Mouse (Mus musculus) lung, adult 18-20 months (tissue): Measurements from ENCODE around the gene Aloxe3.

Experiments
- DNase-seq, 2 experiments: peaks; one replicate each; pipeline ENCODE4 v3.0.0; 2022; ENCODE audit warnings: mixed read lengths in 2 of 2

The Aloxe3 gene

GRCm38 (mm10) chr11:69185031-69185430 is 59.3 kb downstream of the Aloxe3 start:
- DNase-seq: no peak

GRCm38 (mm10) chr11:69185936-69186335 is 60.2 kb downstream of the Aloxe3 start:
- DNase-seq: no peak

GRCm38 (mm10) chr11:69192840-69193239 is 67.1 kb downstream of the Aloxe3 start:
- no peak for DNase-seq

GRCm38 (mm10) chr11:69196766-69197165 is 71.1 kb downstream of the Aloxe3 start:
- no peak for DNase-seq

- no peak for DNase-seq
These were observed 71.5 kb downstream of the Aloxe3 start for GRCm38 (mm10) chr11:69197194-69197593.

GRCm38 (mm10) chr11:69197743-69198142 is 72.0 kb downstream of the Aloxe3 start, which contains the start of gene Alox8:
Gene Alox8 (minus strand): TSS chr11:69197843.
- DNase-seq: no peak
